Mouse (Mus musculus): ENCODE results near the gene Cdk15. TPM values are rescaled to one million over a fixed set of nuclear protein-coding genes. Genes with fewer than 3 reads are reported as not detected.

Gene Cdk15
- polyA plus RNA-seq, 1 experiment from 2014 or later: 0.32 TPM

- Histone ChIP-seq H3K27me3 (replicated peaks; ENCODE audit: control insufficient read depth, insufficient read depth, low read length) (no peaks in the 10 kb centered on the region), H3K4me1 (replicated peaks; ENCODE audit: control insufficient read depth, insufficient read depth, low read length) (peaks cover 20% of the 10 kb centered on the region), H3K4me3 (ENCODE audit: low read depth, low read length) (no peak overlapping the region), H3K36me3 (ENCODE audit: control insufficient read depth, insufficient read depth, low read length) (no peaks in the 10 kb centered on the region), H3K9ac (ENCODE audit: low read length) (no peak overlapping the region), H3K27ac (ENCODE audit: low read depth) (no peak overlapping the region), H3K4me2 (ENCODE audit: low read length) (no peak overlapping the region), H3K9me3 (ENCODE audit: control insufficient read depth, low read length) (no peaks in the 10 kb centered on the region)
- WGBS: 61% methylated on average over 8 of the region's 8 CpGs
- no peak for ATAC-seq (replicated peaks; ENCODE audit: low FRiP score, low TSS enrichment, low read depth)
- no peak for DNase-seq (ENCODE audit: low spot score)
These were observed 56.6 kb downstream of the Cdk15 start for GRCm38 (mm10) chr1:59313154-59313940.

GRCm38 (mm10) chr1:59315057-59315807, 58.5 kb downstream of the Cdk15 start:
- 27% methylated on average over 5 of the region's 5 CpGs for WGBS
- Histone ChIP-seq H3K36me3 (ENCODE audit: control insufficient read depth, insufficient read depth, low read length) (no peaks in the 10 kb centered on the region), H3K4me3 (ENCODE audit: low read depth, low read length) (no peak overlapping the region), H3K27ac (ENCODE audit: low read depth) (no peak overlapping the region; the same call in 1 of the 2 replicates), H3K9ac (ENCODE audit: low read length) (no peak overlapping the region), H3K27me3 (replicated peaks; ENCODE audit: control insufficient read depth, insufficient read depth, low read length) (no peaks in the 10 kb centered on the region), H3K4me2 (ENCODE audit: low read length) (no peak overlapping the region), H3K9me3 (ENCODE audit: control insufficient read depth, low read length) (no peaks in the 10 kb centered on the region), H3K4me1 (replicated peaks; ENCODE audit: control insufficient read depth, insufficient read depth, low read length) (peaks cover 10% of the 10 kb centered on the region)
- no peak for DNase-seq (ENCODE audit: low spot score)
- 0 out of 2 replicates have a peak, but pooled peaks have one; percentile 65 for ATAC-seq (replicated peaks; ENCODE audit: low FRiP score, low TSS enrichment, low read depth)

DNA sequence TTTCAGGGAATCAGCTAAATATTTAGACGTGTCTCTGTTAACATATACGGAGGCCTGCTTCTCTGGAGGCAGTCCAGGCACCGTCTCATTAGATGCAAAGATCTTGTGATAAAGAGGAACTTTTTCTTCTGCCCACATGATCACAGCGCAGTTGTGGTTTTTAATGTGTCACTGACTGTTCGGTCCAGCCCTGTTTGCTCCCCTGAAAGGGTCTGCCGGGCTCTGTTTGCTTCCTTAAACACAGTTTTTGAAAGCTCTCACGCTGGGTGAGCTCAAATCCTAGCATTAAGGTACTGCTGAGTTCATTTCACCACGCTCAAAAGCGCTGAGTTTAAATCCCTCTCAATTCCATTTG, 59.3 kb downstream of the Cdk15 start:
- Histone ChIP-seq H3K27ac (ENCODE audit: low read depth) (0 out of 2 replicates have a peak overlapping the region, but pooled peaks have one; percentile 33), H3K4me3 (ENCODE audit: low read depth, low read length) (0 out of 2 replicates have a peak overlapping the region, but pooled peaks have one; percentile 2), H3K27me3 (replicated peaks; ENCODE audit: control insufficient read depth, insufficient read depth, low read length) (no peaks in the 10 kb centered on the region), H3K9me3 (ENCODE audit: control insufficient read depth, low read length) (no peaks in the 10 kb centered on the region), H3K9ac (ENCODE audit: low read length) (no peak overlapping the region), H3K4me1 (replicated peaks; ENCODE audit: control insufficient read depth, insufficient read depth, low read length) (peaks cover 7% of the 10 kb centered on the region), H3K36me3 (ENCODE audit: control insufficient read depth, insufficient read depth, low read length) (no peaks in the 10 kb centered on the region), H3K4me2 (ENCODE audit: low read length) (peak overlapping the region; percentile 35; the same call in 1 of the 2 replicates)
- 16% methylated on average over 9 of the region's 9 CpGs for WGBS
- ATAC-seq (replicated peaks; ENCODE audit: low FRiP score, low TSS enrichment, low read depth): no peak
- DNase-seq (ENCODE audit: low spot score): no peak

GRCm38 (mm10) chr1:59316386-59317051, 59.8 kb downstream of the Cdk15 start:
- H3K9me3 ChIP-seq (ENCODE audit: control insufficient read depth, low read length): no peaks in the 10 kb centered on the region
- H3K27ac ChIP-seq (ENCODE audit: low read depth): 0 out of 2 replicates have a peak overlapping the region, but pooled peaks have one; percentile 33
- no peak for DNase-seq (ENCODE audit: low spot score)
- no peak overlapping the region for H3K9ac ChIP-seq (ENCODE audit: low read length)
- no peaks in the 10 kb centered on the region for H3K27me3 ChIP-seq (replicated peaks; ENCODE audit: control insufficient read depth, insufficient read depth, low read length)
- peaks cover 10% of the 10 kb centered on the region for H3K4me1 ChIP-seq (replicated peaks; ENCODE audit: control insufficient read depth, insufficient read depth, low read length)
- H3K4me2 ChIP-seq (ENCODE audit: low read length): peak overlapping the region; percentile 35
- WGBS: 15% methylated on average over 6 of the region's 6 CpGs
- H3K4me3 ChIP-seq (ENCODE audit: low read depth, low read length): 0 out of 2 replicates have a peak overlapping the region, but pooled peaks have one; percentile 2
- H3K36me3 ChIP-seq (ENCODE audit: control insufficient read depth, insufficient read depth, low read length): no peaks in the 10 kb centered on the region
- ATAC-seq (replicated peaks; ENCODE audit: low FRiP score, low TSS enrichment, low read depth): no peak

- Histone ChIP-seq H3K27me3 (replicated peaks; ENCODE audit: control insufficient read depth, insufficient read depth, low read length) (no peaks in the 10 kb centered on the region), H3K4me2 (ENCODE audit: low read length) (no peak overlapping the region), H3K4me1 (replicated peaks; ENCODE audit: control insufficient read depth, insufficient read depth, low read length) (peaks cover 16% of the 10 kb centered on the region), H3K27ac (ENCODE audit: low read depth) (no peak overlapping the region), H3K36me3 (ENCODE audit: control insufficient read depth, insufficient read depth, low read length) (no peaks in the 10 kb centered on the region), H3K9ac (ENCODE audit: low read length) (no peak overlapping the region), H3K9me3 (ENCODE audit: control insufficient read depth, low read length) (no peaks in the 10 kb centered on the region), H3K4me3 (ENCODE audit: low read depth, low read length) (no peak overlapping the region)
- ATAC-seq (replicated peaks; ENCODE audit: low FRiP score, low TSS enrichment, low read depth) (no peak), DNase-seq (ENCODE audit: low spot score) (no peak)
- 60% methylated on average over 1 of the region's 1 CpGs for WGBS
These were observed 60.7 kb downstream of the Cdk15 start for GRCm38 (mm10) chr1:59317397-59317796.

DNA sequence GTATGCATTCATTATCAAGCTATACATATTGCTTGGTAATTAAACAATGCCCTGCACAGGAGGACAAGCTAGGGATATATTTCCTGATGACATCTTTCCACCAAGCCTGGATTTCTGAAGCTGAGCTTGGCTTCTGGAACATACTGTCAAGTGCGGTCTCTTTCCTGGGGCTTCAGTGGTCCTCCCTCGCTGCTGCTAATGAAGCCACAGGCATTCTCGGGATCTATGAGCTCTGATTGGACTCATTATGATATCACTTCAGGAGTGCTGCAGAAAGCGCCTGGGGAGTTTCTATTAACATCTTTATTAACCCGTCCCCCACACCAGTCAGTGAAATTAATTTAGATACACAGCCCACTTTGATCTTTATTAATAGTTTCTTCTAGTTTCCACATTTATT, 62.2 kb downstream of the Cdk15 start:
- H3K9me3 ChIP-seq (ENCODE audit: control insufficient read depth, low read length): no peaks in the 10 kb centered on the region
- H3K4me2 ChIP-seq (ENCODE audit: low read length): no peak overlapping the region
- no peak overlapping the region for H3K4me3 ChIP-seq (ENCODE audit: low read depth, low read length)
- no peaks in the 10 kb centered on the region for H3K27me3 ChIP-seq (replicated peaks; ENCODE audit: control insufficient read depth, insufficient read depth, low read length)
- H3K36me3 ChIP-seq (ENCODE audit: control insufficient read depth, insufficient read depth, low read length): no peaks in the 10 kb centered on the region
- no peak for ATAC-seq (replicated peaks; ENCODE audit: low FRiP score, low TSS enrichment, low read depth)
- DNase-seq (ENCODE audit: low spot score): no peak
- peaks cover 18% of the 10 kb centered on the region for H3K4me1 ChIP-seq (replicated peaks; ENCODE audit: control insufficient read depth, insufficient read depth, low read length)
- H3K9ac ChIP-seq (ENCODE audit: low read length): no peak overlapping the region
- H3K27ac ChIP-seq (ENCODE audit: low read depth): no peak overlapping the region
- 81% methylated on average over 5 of the region's 5 CpGs for WGBS

DNA sequence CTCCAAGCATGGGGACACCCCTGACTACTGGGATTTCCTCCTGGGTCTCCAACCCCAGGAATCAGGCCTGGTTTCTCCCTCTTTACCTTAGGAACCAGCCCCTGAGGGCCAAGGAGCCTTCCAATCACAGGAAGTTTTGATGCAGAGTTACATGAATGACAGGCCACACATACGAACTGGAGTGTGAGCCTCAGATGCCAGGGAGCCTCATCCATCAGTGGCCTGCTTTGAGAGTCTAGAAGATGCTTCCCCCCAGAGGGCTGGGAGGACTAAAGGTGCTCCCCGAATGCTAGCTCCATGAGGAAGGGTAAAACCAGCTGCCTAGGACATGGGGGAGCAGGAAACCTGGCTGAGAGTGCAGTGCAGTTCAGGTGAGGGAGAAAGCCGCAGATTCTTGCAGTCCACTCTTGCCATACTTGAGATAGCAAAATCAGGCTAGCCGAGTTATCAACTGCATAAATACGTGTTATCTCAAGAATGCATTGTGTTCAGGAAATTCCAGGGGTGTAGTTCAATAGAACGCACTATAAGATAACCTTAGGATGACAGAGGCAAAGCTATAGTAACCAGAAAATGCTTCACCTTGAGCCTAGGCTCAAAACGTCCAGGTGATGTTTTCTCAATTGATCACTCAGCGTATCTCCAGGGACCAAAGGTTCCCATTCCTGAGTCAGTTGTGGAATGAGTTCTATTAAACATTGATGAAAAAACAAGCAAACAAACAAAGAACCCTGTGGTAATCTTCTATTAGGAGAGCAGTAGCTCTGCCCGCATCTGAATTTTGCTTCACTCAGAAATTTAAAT, 64.6 kb downstream of the Cdk15 start:
- no peak overlapping the region for H3K27ac ChIP-seq (ENCODE audit: low read depth)
- no peak overlapping the region for H3K4me2 ChIP-seq (ENCODE audit: low read length)
- H3K9me3 ChIP-seq (ENCODE audit: control insufficient read depth, low read length): no peaks in the 10 kb centered on the region
- H3K36me3 ChIP-seq (ENCODE audit: control insufficient read depth, insufficient read depth, low read length): no peaks in the 10 kb centered on the region
- no peak for DNase-seq (ENCODE audit: low spot score)
- H3K4me3 ChIP-seq (ENCODE audit: low read depth, low read length): no peak overlapping the region
- H3K4me1 ChIP-seq (replicated peaks; ENCODE audit: control insufficient read depth, insufficient read depth, low read length): peaks cover 12% of the 10 kb centered on the region
- H3K27me3 ChIP-seq (replicated peaks; ENCODE audit: control insufficient read depth, insufficient read depth, low read length): no peaks in the 10 kb centered on the region
- no peak overlapping the region for H3K9ac ChIP-seq (ENCODE audit: low read length)
- WGBS: 47% methylated on average over 9 of the region's 9 CpGs
- no peak for ATAC-seq (replicated peaks; ENCODE audit: low FRiP score, low TSS enrichment, low read depth)

All from intestine, embryonic 14.5 days (tissue).